Mouse (Mus musculus) liver, embryonic 14.5 days (tissue): ENCODE data around the gene Rgs2. TPM values are rescaled to one million over a fixed set of nuclear protein-coding genes. Genes with fewer than 3 reads are reported as not detected.

Experiments
- ATAC-seq: fragments of 200-750 bp; cut with Nextera tagmentation; 2 replicates; pipeline ENCODE4 v1.8.0; 2017; ENCODE audit warnings: moderate number of reproducible peaks, mild to moderate bottlenecking, moderate library complexity; ENCODE audit not compliant: insufficient read depth
- DNase-seq, 3 experiments: peaks; one replicate each; pipeline ENCODE4 v3.0.0-alpha.2; 2012 to 2013; ENCODE audit warnings: low read depth in 3 of 3, low spot score in 3 of 3
- H3K27ac ChIP-seq: fragments of 300-500 bp; sonication (generic); 2 replicates; pipeline ENCODE4 v1.5.1; 2014; ENCODE audit warnings: moderate library complexity, mild to moderate bottlenecking, control low read depth, inconsistent platforms
- H3K27me3 ChIP-seq: fragments of 300-500 bp; sonication (generic); 2 replicates; pipeline ENCODE4 v1.6.1; 2014; ENCODE audit warnings: mild to moderate bottlenecking, low read length, moderate library complexity; ENCODE audit not compliant: control insufficient read depth, insufficient read depth
- H3K36me3 ChIP-seq: fragments of 300-500 bp; sonication (generic); replicated peaks from 2 replicates; pipeline ENCODE4 v1.6.1; 2014; ENCODE audit warnings: low read depth; ENCODE audit not compliant: control insufficient read depth, insufficient read depth
- H3K4me1 ChIP-seq, 2 experiments: fragments of 200-500 bp in 1 of 2; fragments of 300-500 bp in 1 of 2; sonication (generic) in 1 of 2; replicated peaks; 2 replicates each; pipeline ENCODE4 v1.6.1; 2012 to 2014; ENCODE audit warnings: antibody characterized with exemption in 1 of 2, inconsistent platforms in 1 of 2, low read length in 1 of 2; ENCODE audit not compliant: control insufficient read depth in 2 of 2, insufficient read depth in 2 of 2
- H3K4me2 ChIP-seq: fragments of 300-500 bp; sonication (generic); 2 replicates; pipeline ENCODE4 v1.6.1; 2014; ENCODE audit warnings: low read depth, mild to moderate bottlenecking, control low read depth, moderate library complexity
- H3K4me3 ChIP-seq, 2 experiments: fragments of 200-500 bp in 1 of 2; fragments of 300-500 bp in 1 of 2; sonication (generic) in 1 of 2; 2 replicates each; pipeline ENCODE4 v1.5.1; 2012 to 2014; ENCODE audit warnings: low read depth in 2 of 2, low read length in 2 of 2, mild to moderate bottlenecking in 2 of 2, control low read depth in 1 of 2, inconsistent platforms in 1 of 2, moderate library complexity in 1 of 2; ENCODE audit not compliant: insufficient read depth in 1 of 2
- H3K9ac ChIP-seq: fragments of 300-500 bp; sonication (generic); replicated peaks from 2 replicates; pipeline ENCODE4 v1.6.1; 2014; ENCODE audit warnings: mild to moderate bottlenecking, control low read depth, moderate library complexity
- H3K9me3 ChIP-seq: fragments of 300-500 bp; sonication (generic); 2 replicates; pipeline ENCODE4 v1.6.1; 2016; ENCODE audit warnings: low read length, mixed read lengths; ENCODE audit not compliant: control insufficient read depth
- CTCF ChIP-seq: IDR thresholded peaks from 2 replicates; pipeline ENCODE4 v1.5.1; 2016; ENCODE audit warnings: antibody characterized with exemption, low read depth, control low read depth
- EP300 ChIP-seq: IDR thresholded peaks from 2 replicates; pipeline ENCODE4 v1.6.1; 2016; ENCODE audit warnings: antibody characterized with exemption, low read depth
- WGBS: fragments of 180-500 bp; shearing (Covaris S2); extraction: QIAGEN DNeasy Blood & Tissue Kit; methylation state at CpG from one replicate; pipeline ENCODE4 v1.1.7; 2014; ENCODE audit not compliant: insufficient replicate concordance; 5-methylcytosine and 5-hydroxymethylcytosine counted together
- polyA plus RNA-seq, 2 experiments: library from polyadenylated mRNA; depleted of rRNA in 1 of 2; stranded (reverse) in 1 of 2; unstranded in 1 of 2; fragments of >200 nt; fragmentation: Nextera tagmentation in 1 of 2; extraction: Ambion mirVana in 1 of 2; gene quantifications; 2 replicates each; pipeline versions ENCODE4 v1.2.1 to v1.2.3; 2012 to 2014

Gene Rgs2
- polyA plus RNA-seq, 2 experiments = 3.4 to 8.2 TPM

DNA sequence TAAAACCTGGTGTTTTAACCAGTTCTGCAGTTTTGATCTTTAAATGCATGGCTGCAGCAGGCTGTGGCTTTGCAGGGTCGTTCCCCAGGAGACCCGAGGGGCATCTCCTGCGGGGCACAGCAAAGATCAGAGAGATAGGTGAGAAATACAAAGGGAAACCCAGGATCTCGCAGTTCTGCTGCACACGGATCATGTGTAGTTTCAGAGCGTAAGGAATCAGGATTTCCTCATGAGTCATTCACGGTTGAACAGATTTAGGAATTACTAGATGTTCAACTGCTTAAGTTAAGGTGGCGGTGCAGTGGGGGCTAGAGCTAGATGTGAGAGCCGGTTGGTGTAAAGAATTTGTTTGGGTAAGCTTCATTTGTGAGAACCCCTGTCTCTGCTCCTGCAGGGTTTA is 780 bp upstream of the Rgs2 start:
- ATAC-seq (no peak), DNase-seq (no peak)
- H3K36me3 ChIP-seq = no peaks in the 10 kb centered on the region
- peak overlapping the region; percentile 49 to 61 for H3K4me3 ChIP-seq
- H3K9me3 ChIP-seq = no peaks in the 10 kb centered on the region
- no peak overlapping the region for H3K9ac ChIP-seq
- peaks cover 3 to 8% of the 10 kb centered on the region in 2 experiments for H3K4me1 ChIP-seq
- no peaks in the 10 kb centered on the region for H3K27me3 ChIP-seq
- WGBS = 9% methylated on average over 9 of the region's 9 CpGs
- H3K4me2 ChIP-seq = peak overlapping the region; percentile 89
- TF ChIP-seq CTCF (no peak), EP300 (no peak)
- no peak overlapping the region for H3K27ac ChIP-seq

DNA sequence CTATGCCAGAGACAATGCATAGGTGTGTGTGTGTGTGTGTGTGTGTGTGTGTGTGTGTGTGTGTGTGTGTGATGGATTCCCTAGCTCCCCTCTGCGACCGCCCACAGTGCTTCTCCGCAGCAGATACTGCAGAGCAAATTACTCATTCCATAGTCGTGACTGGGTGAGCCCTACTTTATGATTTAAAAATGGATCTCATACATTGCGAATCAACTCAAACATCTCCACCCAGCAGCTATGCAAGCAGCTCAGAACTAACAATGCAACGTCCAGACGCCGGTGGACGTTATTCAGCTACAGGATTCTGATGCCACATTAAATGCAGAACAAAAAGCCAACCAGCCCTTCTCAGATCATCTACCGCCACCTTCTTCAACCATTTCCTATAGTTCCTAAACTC is 545 bp downstream of the Rgs2 start:
- H3K9ac ChIP-seq = peak overlapping the region; percentile 45
- H3K9me3 ChIP-seq = no peaks in the 10 kb centered on the region
- no peak for DNase-seq
- H3K4me1 ChIP-seq = peaks cover 3 to 8% of the 10 kb centered on the region in 2 experiments
- peak overlapping the region; percentile 61 to 80 for H3K4me3 ChIP-seq
- WGBS = 4% methylated on average over 10 of the region's 10 CpGs
- TF ChIP-seq CTCF (no peak), EP300 (no peak)
- H3K36me3 ChIP-seq = no peaks in the 10 kb centered on the region
- no peak; the same call in 1 of the 2 replicates for ATAC-seq
- peak overlapping the region; percentile 89 for H3K4me2 ChIP-seq
- no peaks in the 10 kb centered on the region for H3K27me3 ChIP-seq
- H3K27ac ChIP-seq = no peak overlapping the region

DNA sequence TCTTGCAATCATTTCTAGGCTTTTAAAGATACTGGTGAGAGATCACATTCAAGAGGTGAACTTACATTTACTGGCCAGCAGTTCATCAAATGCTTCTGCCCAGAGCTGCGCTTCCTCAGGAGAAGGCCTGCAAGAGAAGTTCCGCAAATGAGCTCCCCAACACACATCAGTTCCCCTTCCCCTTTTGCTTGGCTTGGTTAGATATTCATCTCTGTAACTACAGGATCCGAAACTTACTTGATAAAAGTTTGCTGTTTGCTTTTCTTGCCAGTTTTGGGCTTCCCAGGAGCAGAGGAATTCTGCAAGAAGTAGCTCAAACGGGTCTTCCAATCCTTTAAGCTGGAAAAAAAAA is 1.3 kb downstream of the Rgs2 start:
- Histone ChIP-seq H3K27ac (no peak overlapping the region), H3K9me3 (no peaks in the 10 kb centered on the region), H3K4me1 (peaks cover 3 to 8% of the 10 kb centered on the region in 2 experiments), H3K4me3 (peak overlapping the region in 1 of 2 experiments; percentile 61; a peak in 2 of 4 replicates), H3K36me3 (no peaks in the 10 kb centered on the region), H3K27me3 (no peaks in the 10 kb centered on the region), H3K9ac (no peak overlapping the region), H3K4me2 (peak overlapping the region; percentile 89; the same call in 1 of the 2 replicates)
- no peak for TF ChIP-seq EP300
- no peak for TF ChIP-seq CTCF
- ATAC-seq (no peak), DNase-seq (no peak)
- WGBS = 30% methylated on average over 4 of the region's 4 CpGs

DNA sequence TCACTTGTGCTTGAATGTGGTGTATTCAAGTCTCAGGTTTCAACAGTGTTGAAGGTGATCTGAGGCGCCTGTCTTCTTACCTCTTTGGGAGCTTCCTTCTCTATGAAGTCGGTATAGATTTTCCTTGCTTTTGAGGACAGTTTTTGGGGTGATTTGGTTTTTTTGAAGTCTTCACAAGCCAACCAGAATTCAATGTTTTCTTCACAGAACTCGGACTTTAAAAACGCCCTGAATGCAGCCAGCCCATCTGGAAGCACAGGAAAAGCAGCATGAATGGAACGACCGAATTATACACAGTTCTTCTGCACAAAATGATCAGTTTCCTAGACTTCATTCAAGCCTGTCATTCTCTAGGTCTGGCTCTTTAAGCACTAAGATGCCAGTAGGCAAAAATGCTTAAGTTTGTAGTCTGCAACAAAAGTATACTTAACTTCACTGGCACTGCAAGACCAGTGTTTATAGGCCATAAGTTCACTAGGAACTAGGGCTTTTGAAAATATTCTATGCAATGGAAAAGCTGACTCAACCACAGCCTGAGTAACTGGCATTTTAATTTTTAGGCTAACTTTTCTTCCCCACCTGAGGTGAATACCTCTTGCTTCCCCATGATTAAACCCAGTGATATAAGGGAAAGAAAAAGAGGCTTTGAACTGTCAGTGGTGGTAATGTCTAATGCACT is 1.8 kb downstream of the Rgs2 start:
- 70% methylated on average over 6 of the region's 6 CpGs for WGBS
- Histone ChIP-seq H3K9ac (no peak overlapping the region), H3K9me3 (no peaks in the 10 kb centered on the region), H3K36me3 (no peaks in the 10 kb centered on the region), H3K27ac (no peak overlapping the region), H3K4me3 (no peak overlapping the region), H3K4me1 (peaks cover 3 to 8% of the 10 kb centered on the region in 2 experiments), H3K27me3 (no peaks in the 10 kb centered on the region), H3K4me2 (peak overlapping the region; percentile 0; the same call in 1 of the 2 replicates)
- ATAC-seq (no peak), DNase-seq (no peak)
- no peak for TF ChIP-seq CTCF

DNA sequence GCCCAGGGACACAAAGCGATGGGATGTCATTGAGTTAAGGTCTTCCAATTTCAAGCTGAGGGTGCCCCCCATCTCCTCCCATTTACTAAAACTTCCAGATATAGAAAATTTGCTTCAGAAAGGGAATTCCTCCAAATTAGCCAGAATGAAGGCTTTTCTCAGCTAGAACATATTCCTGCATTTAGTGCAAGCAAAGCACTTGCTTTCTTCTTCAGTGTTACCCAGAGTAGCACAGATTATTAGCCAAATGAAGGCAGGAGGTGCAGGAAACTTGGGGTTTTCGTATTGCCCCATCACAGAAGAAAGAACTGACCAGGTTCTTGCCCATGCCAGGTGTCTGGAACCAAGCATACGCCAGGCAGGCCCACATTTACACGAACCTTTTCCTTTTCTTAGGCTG is 3.7 kb downstream of the Rgs2 start:
- TF ChIP-seq EP300 = no peak
- TF ChIP-seq CTCF = no peak
- no peak overlapping the region for H3K27ac ChIP-seq
- no peak overlapping the region for H3K4me2 ChIP-seq
- ATAC-seq (no peak), DNase-seq (no peak)
- H3K9me3 ChIP-seq = no peaks in the 10 kb centered on the region
- 65% methylated on average over 4 of the region's 4 CpGs for WGBS
- H3K4me1 ChIP-seq = peaks cover 3 to 8% of the 10 kb centered on the region in 2 experiments
- no peak overlapping the region for H3K9ac ChIP-seq
- H3K4me3 ChIP-seq = no peak overlapping the region
- H3K27me3 ChIP-seq = no peaks in the 10 kb centered on the region
- no peaks in the 10 kb centered on the region for H3K36me3 ChIP-seq
